Mouse (Mus musculus): Measurements from ENCODE around the gene Enkd1.

DNA sequence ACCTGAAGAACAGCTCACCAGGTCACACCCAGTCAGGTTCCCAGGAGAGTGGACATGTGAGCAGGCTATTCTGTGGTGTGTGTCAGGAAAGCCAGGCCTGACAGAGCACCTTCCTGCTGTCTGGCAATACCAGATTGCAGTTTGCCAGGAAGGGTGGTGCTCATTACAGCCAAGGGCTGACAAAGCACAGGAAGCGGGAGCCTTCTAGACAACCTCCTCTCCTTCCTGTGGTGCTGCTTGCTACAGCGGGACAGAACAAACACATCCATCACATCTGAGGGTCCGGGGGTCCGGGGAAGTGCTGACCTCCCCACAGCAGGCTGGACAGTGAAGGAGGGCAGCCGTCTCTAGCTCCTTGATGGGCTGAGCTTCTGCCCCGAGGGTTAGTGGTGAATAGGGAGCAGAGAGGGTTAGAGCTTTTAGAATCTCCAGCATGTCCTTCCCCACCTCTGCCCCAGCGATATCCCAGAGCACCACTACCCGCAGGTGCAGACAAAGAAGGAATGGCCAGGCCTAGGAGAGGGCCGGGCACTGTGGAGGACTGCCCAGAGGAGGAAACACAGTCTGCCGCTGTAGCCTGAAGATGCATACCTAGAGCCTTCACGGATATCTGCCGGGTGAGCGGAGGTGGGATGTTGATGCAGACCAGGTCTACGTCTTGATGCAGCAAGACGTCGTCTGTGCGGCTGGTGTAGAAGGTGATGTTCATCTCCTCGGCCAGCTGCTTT is 19.6 kb upstream of the Enkd1 start:
- no peak for TF ChIP-seq CTCF (IDR thresholded peaks at IDR 0.05; ENCODE audit: control insufficient read depth, insufficient read depth, insufficient read length)
- no peak for TF ChIP-seq MYOD1 (IDR thresholded peaks at IDR 0.05; ENCODE audit: control insufficient read depth, insufficient read length, low read depth)
- no peak for TF ChIP-seq USF1 (IDR thresholded peaks at IDR 0.05; ENCODE audit: low read depth)

All from C2C12 (cell line).